Mouse (Mus musculus) G1E (cell line): ENCODE measurements around the gene Atp8b4.

ENCODE experiments used
- CTCF ChIP-seq: IDR thresholded peaks from 2 replicates; pipeline ENCODE4 v1.5.1; 2012; ENCODE audit warnings: low read depth, low read length, inconsistent platforms, mixed read lengths
- GATA1 ChIP-seq: IDR thresholded peaks from 2 replicates; pipeline ENCODE4 v1.6.1; 2012; ENCODE audit warnings: borderline replicate concordance, low read length, inconsistent platforms, mixed read lengths

- no peak for TF ChIP-seq CTCF
- no peak for TF ChIP-seq GATA1
Measured at GRCm38 (mm10) chr2:126304621-126305020, 195.9 kb downstream of the Atp8b4 start.
